Mouse (Mus musculus) liver, embryonic 14.5 days (tissue): ENCODE results near the gene Shank2.

ENCODE experiments used
- CTCF ChIP-seq: IDR thresholded peaks from 2 replicates; pipeline ENCODE4 v1.5.1; 2016; ENCODE audit warnings: antibody characterized with exemption, low read depth, control low read depth
- EP300 ChIP-seq: IDR thresholded peaks from 2 replicates; pipeline ENCODE4 v1.6.1; 2016; ENCODE audit warnings: antibody characterized with exemption, low read depth

- TF ChIP-seq CTCF (no peak), EP300 (no peak)
These were observed 299.9 kb downstream of the Shank2 start for GRCm38 (mm10) chr7:144301646-144302045.
